Mouse (Mus musculus) lung, adult 2 months (tissue): ENCODE results near the gene Ptprg. TPM values are rescaled to one million over a fixed set of nuclear protein-coding genes. Genes with fewer than 3 reads are reported as not detected.

Source experiments
- DNase-seq: peaks from one replicate; pipeline ENCODE4 v3.0.0; 2022
- H3K4me1 ChIP-seq: fragments of 200-500 bp; 2 replicates; pipeline ENCODE4 v1.6.1; 2011; ENCODE audit warnings: low read length; ENCODE audit not compliant: control insufficient read depth, insufficient read depth
- H3K4me3 ChIP-seq: fragments of 200-500 bp; replicated peaks from 2 replicates; pipeline ENCODE3; 2011; ENCODE audit warnings: low read depth, mild to moderate bottlenecking, control low read depth, low read length; ENCODE audit errors: extremely low read depth
- CTCF ChIP-seq: fragments of 200-500 bp; IDR thresholded peaks from 2 replicates; pipeline ENCODE4 v1.5.1; 2011; ENCODE audit warnings: mild to moderate bottlenecking, low read length, control low read depth; ENCODE audit not compliant: insufficient read depth
- POLR2A ChIP-seq: fragments of 200-500 bp; IDR thresholded peaks from 2 replicates; pipeline ENCODE4 v1.6.1; 2011; ENCODE audit warnings: low read depth, mild to moderate bottlenecking, control low read depth, low read length, borderline replicate concordance; ENCODE audit errors: extremely low read depth
- WGBS: fragments of 180-500 bp; shearing (Covaris S2); methylation state at CpG from one replicate; pipeline ENCODE4 v1.1.7; 2018; 5-methylcytosine and 5-hydroxymethylcytosine counted together
- polyA plus RNA-seq: library from polyadenylated mRNA; depleted of rRNA; stranded (reverse); fragments of >200 nt; gene quantifications from 2 replicates; pipeline ENCODE4 v1.2.3, GENCODE M21; 2012

Ptprg gene
- polyA plus RNA-seq, 1 experiment: 79.9 TPM

DNA sequence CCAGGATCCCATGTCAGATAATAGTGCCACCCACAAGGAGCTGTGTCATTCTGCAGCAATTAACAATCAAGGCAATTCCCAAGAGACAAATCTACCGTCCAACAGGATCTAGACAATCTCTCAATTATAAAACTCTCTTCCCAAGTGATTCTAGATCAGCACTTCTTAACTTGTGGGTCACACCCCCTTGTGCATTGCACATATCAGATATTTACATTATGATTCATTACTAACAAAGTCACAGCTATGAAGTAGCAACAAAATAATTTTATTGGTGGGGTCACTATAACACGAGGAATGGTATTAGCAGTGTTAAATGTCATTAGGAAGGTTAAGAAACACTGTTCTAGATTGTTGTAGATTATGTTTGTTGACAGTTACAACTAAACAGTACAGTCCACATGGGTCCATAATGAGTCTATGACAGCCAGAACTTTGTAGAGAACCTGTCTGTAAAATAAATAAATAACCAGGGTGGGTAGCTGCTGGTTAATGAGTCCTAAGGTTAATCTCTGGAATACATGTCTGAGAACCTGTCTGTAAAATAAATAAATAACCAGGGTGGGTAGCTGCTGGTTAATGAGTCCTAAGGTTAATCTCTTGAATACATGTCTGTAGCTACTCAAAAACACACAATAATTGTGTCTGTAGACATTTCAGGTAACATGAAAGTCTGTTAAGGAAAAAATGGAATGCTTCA, 520.2 kb downstream of the Ptprg start:
- WGBS: 69% methylated on average over 2 of the region's 2 CpGs
- DNase-seq: no peak
- TF ChIP-seq CTCF (no peak), POLR2A (no peak)
- H3K4me3 ChIP-seq: no peak overlapping the region
- H3K4me1 ChIP-seq: peaks cover 3% of the 10 kb centered on the region; the same call in 1 of the 2 replicates

- WGBS: 63% methylated on average over 7 of the region's 7 CpGs
- Histone ChIP-seq H3K4me1 (no peaks in the 10 kb centered on the region; the same call in 1 of the 2 replicates), H3K4me3 (no peak overlapping the region)
- TF ChIP-seq CTCF (no peak), POLR2A (no peak)
- no peak for DNase-seq
These were observed 523.9 kb downstream of the Ptprg start for GRCm38 (mm10) chr14:12077193-12077592.

- no peak for TF ChIP-seq POLR2A
- no peak for TF ChIP-seq CTCF
- WGBS: 75% methylated on average over 6 of the region's 6 CpGs
- Histone ChIP-seq H3K4me1 (no peaks in the 10 kb centered on the region; the same call in 1 of the 2 replicates), H3K4me3 (no peak overlapping the region)
- no peak for DNase-seq
These were observed 525.9 kb downstream of the Ptprg start for GRCm38 (mm10) chr14:12079250-12079649.

DNA sequence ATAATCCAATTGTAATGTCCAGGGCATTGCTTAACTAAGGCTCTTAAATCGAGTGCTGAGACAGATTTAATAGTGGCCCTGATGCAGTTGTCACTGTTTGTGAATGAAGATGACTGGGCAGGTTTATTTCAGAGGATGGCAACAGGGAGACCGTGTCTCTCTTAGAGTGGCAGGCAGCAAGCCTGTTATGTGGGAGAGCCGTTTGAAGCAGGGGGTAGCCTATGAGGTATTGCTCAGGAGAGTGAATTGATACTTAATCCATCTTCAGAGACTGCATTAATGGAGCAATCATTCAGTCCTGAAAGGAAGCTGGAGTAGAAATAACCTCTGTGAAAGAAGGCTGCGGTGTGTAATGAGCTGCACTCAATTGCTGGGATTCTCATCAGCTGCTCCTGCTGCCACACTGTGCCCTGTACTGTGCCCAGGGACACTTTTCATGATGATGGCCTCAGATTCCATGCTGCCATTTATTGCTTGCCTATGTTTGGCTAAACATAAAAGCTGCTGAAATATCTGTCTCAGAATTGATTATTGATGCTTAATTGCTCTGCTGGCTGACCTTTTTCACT, 526.6 kb downstream of the Ptprg start:
- no peak overlapping the region for H3K4me3 ChIP-seq
- H3K4me1 ChIP-seq: no peaks in the 10 kb centered on the region; the same call in 1 of the 2 replicates
- DNase-seq: no peak
- TF ChIP-seq CTCF (no peak), POLR2A (no peak)
- WGBS: 71% methylated on average over 4 of the region's 4 CpGs

- no peak for DNase-seq
These were observed 529.0 kb downstream of the Ptprg start for GRCm38 (mm10) chr14:12082131-12082921.

GRCm38 (mm10) chr14:12084076-12084475, 530.7 kb downstream of the Ptprg start:
- peaks cover 12% of the 10 kb centered on the region for H3K4me1 ChIP-seq
- DNase-seq: no peak
- WGBS: 90% methylated on average over 4 of the region's 4 CpGs

More at GRCm38 (mm10) chr14:12082131-12082921, 529.0 kb downstream of the Ptprg start:
- H3K4me1 ChIP-seq: peaks cover 12% of the 10 kb centered on the region
- 76% methylated on average over 6 of the region's 6 CpGs for WGBS
- TF ChIP-seq POLR2A (no peak), CTCF (no peak)
- H3K4me3 ChIP-seq: no peak overlapping the region

DNA sequence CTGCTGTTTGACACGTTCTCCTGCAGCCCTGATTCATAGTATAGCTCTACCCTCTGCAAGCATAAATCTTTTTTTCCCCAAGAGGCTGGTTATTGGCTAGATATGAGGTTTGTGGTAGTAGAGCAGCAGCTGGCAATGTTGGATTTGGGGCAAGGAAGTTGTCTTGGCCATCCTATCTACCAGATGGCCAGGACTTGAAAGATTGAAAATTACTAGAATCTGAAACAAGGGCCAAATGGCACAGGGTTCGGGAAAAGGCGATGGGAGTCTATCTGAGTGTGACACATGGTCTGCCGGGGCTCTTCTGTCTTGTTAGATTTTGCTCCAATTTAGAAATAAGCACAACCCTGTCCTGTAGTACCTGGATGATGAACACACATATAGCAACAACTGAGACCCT, 531.7 kb downstream of the Ptprg start:
- no peak for DNase-seq
- H3K4me3 ChIP-seq: no peak overlapping the region
- H3K4me1 ChIP-seq: peaks cover 12% of the 10 kb centered on the region
- TF ChIP-seq POLR2A (no peak), CTCF (no peak)
- WGBS: 77% methylated on average over 4 of the region's 4 CpGs

More at GRCm38 (mm10) chr14:12084076-12084475, 530.7 kb downstream of the Ptprg start:
- H3K4me3 ChIP-seq: no peak overlapping the region
- no peak for TF ChIP-seq POLR2A
- TF ChIP-seq CTCF: no peak

- no peak for TF ChIP-seq CTCF
- TF ChIP-seq POLR2A: no peak
These were observed 532.8 kb downstream of the Ptprg start for GRCm38 (mm10) chr14:12086167-12086566.

DNA sequence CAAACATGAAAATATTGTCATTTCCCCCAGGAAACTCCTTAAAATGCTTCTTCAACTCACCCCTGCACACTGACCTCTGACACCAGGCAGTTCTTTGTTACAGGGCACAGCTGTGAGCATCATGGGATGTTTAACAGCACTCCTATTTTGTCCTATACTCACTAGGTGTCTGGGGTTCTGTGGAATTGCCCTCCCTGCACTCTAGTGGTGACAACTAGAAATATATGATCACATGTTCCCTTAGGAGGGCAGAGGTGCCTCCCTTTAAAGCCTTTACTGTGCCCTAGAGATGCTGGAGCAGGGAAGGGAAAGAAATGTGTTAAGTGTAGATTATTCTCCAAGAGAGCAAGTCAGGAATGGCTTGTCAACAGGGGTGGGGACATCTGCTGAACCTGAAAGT, 536.6 kb downstream of the Ptprg start:
- Histone ChIP-seq H3K4me3 (no peak overlapping the region), H3K4me1 (peaks cover 16% of the 10 kb centered on the region)
- no peak for TF ChIP-seq CTCF
- no peak for TF ChIP-seq POLR2A
- DNase-seq: no peak

More at GRCm38 (mm10) chr14:12086167-12086566, 532.8 kb downstream of the Ptprg start:
- 23% methylated on average over 5 of the region's 5 CpGs for WGBS
- Histone ChIP-seq H3K4me1 (peaks cover 14% of the 10 kb centered on the region), H3K4me3 (no peak overlapping the region)
- DNase-seq: peak; percentile 24
